Comparison of ENCODE assay signal across 9 mouse cellular contexts in the genomic region with DNA sequence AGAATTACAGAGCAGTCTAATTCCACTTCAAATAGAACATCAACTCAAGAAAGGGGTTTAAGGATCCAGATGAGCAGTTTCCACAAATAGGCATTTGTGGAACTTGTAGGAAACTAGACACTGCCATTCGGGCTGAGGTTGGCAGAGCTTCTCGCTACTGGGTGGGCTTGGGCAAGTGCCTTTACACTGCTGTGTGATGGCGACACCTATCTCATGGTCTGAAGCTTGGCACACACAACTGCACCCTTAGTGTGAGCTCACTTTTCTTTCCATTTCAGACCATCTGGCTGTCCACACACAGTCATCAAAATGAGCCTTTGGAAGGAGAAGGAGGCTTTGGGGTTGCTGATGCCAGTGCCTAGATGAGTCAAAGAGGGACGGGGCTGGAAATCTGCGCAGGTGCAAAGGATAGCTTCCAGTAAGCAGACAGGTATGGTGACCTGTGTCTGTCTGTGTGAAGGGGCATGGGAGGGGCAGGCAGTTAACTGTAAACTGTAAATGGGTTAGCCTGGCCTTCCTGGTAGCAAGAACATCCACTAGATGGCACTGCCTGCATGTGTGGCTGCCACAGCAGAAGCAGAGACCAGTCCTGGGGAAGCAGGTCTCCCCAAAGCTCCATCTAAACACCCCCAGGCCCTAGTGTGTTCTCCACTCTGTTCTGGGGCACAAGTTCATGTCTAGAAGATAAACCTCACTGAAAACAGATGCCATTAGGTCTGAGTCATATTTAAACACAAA.
DNase-seq lines count a peak whose midpoint lies in the region; ATAC-seq lines count a peak whose summit lies in the region.
"Had no signal": no experiment of that assay in that cellular context is flagged by ENCODE, and none has a peak within 500 bp of the region (broad histone marks: within the 10 kb centered on the region; RNA-seq: fewer than 3 reads in every experiment).

No protein-coding gene starts in this region.

- peak; percentile 71 for ATAC-seq in forebrain, embryonic 15.5 days (replicated peaks)
- ATAC-seq in neural tube, embryonic 11.5 days (ENCODE audit: insufficient read depth, low FRiP score, low TSS enrichment) = no peak
- no peak for ATAC-seq in activated CD4-positive, CD25-positive, alpha-beta regulatory T cell, adult 4 months

- H3K4me2 ChIP-seq in forebrain, embryonic 15.5 days (replicated peaks) = no peak overlapping the region
- no peak overlapping the region for H3K4me2 ChIP-seq in neural tube, embryonic 11.5 days (ENCODE audit: low read depth)

- intact Hi-C loops in gastrocnemius, postnatal 36 days (cut with DNase I) = loop anchor here (5.0 kb wide), 1 partner anchor 259 kb away; no protein-coding TSS in a partner anchor

- no peak overlapping the region for H3K4me3 ChIP-seq in forebrain, embryonic 15.5 days
- H3K4me3 ChIP-seq in neural tube, embryonic 11.5 days (ENCODE audit: low read depth, low read length) = no peak overlapping the region
- H3K4me3 ChIP-seq: myocyte had no signal

- DNase-seq in gastrocnemius, adult 18-20 months (ENCODE audit: low spot score) = peak; percentile 27
- DNase-seq in gastrocnemius, postnatal 36 days = no peak
- peak; percentile 12 to 35 for DNase-seq in urinary bladder, postnatal 36 days (ENCODE audit: low spot score in 2 of 2)
- no peak for DNase-seq in urinary bladder, postnatal 10 days (ENCODE audit: low spot score)
- peak; percentile 73 for DNase-seq in layer of hippocampus, adult 9-10 months (ENCODE audit: low spot score)
- peak; percentile 45 for DNase-seq in neural tube, embryonic 11.5 days (ENCODE audit: low spot score)

- 0 out of 2 replicates have a peak, but pooled peaks cover 4% of the 10 kb centered on the region for H3K9me3 ChIP-seq in forebrain, embryonic 15.5 days
- no peaks in the 10 kb centered on the region for H3K9me3 ChIP-seq in neural tube, embryonic 11.5 days (ENCODE audit: control insufficient read depth, low read length)

- H3K27ac ChIP-seq in forebrain, embryonic 15.5 days (replicated peaks) = no peak overlapping the region
- H3K27ac ChIP-seq in neural tube, embryonic 11.5 days (ENCODE audit: low read depth, low read length) = no peak overlapping the region

- no peaks in the 10 kb centered on the region for H3K36me3 ChIP-seq in forebrain, embryonic 15.5 days
- no peaks in the 10 kb centered on the region for H3K36me3 ChIP-seq in neural tube, embryonic 11.5 days (ENCODE audit: control insufficient read depth, insufficient read depth, low read length)

- H3K9ac ChIP-seq in forebrain, embryonic 15.5 days (replicated peaks) = no peak overlapping the region
- H3K9ac ChIP-seq in neural tube, embryonic 11.5 days (ENCODE audit: low read length) = no peak overlapping the region

- H3K27me3 ChIP-seq in forebrain, embryonic 15.5 days = no peaks in the 10 kb centered on the region
- no peaks in the 10 kb centered on the region for H3K27me3 ChIP-seq in neural tube, embryonic 11.5 days (ENCODE audit: control insufficient read depth, insufficient read depth, low read length)

- H3K4me1 ChIP-seq in forebrain, embryonic 15.5 days = no peaks in the 10 kb centered on the region
- H3K4me1 ChIP-seq in neural tube, embryonic 11.5 days (ENCODE audit: control insufficient read depth, insufficient read depth, low read length) = no peaks in the 10 kb centered on the region

- 73% methylated on average over 5 of the region's 5 CpGs for WGBS in forebrain, embryonic 15.5 days
- 84% methylated on average over 5 of the region's 5 CpGs for WGBS in neural tube, embryonic 11.5 days

Comparison
In these comparisons a context has a peak if more than half of its experiments do, and no peak if none do; other contexts are left out.
1. DNase-seq: peak in gastrocnemius, adult 18-20 months (single experiment), urinary bladder, postnatal 36 days (2 of 2), layer of hippocampus, adult 9-10 months (single experiment) and neural tube, embryonic 11.5 days (single experiment); none in gastrocnemius, postnatal 36 days (0 of 2) and urinary bladder, postnatal 10 days (single experiment).